8 mouse cellular contexts compared by ENCODE assay signal in genomic region chr6:148946409-148946742, GRCm38 (mm10). TPM values are rescaled to one million over a fixed set of nuclear protein-coding genes. Genes with fewer than 3 reads are reported as not detected.
A peak's percentile ranks its signal among the peaks of the same experiment; 100 is the strongest.
DNase-seq lines count a peak whose midpoint lies in the region; ATAC-seq lines count a peak whose summit lies in the region.

Gene Sinhcaf (minus strand): TSS chr6:148946467.

- H3K4me2 ChIP-seq in hindbrain, embryonic 11.5 days (replicated peaks; ENCODE audit: low read depth, low read length): peak within 1 kb of the TSS; percentile 64

- WGBS in hindbrain, embryonic 11.5 days: under 1% methylated on average over 37 of the region's 47 CpGs

- H3K27ac ChIP-seq in hindbrain, embryonic 11.5 days (ENCODE audit: low read depth, low read length): peak within 1 kb of the TSS; percentile 91

- no peaks in the 10 kb centered on the region for H3K36me3 ChIP-seq in hindbrain, embryonic 11.5 days (ENCODE audit: control insufficient read depth, insufficient read depth, low read length)

- peak within 1 kb of the TSS; percentile 85 for H3K4me3 ChIP-seq in hindbrain, embryonic 11.5 days (ENCODE audit: low read depth, low read length)

- H3K4me1 ChIP-seq in hindbrain, embryonic 11.5 days (replicated peaks; ENCODE audit: control insufficient read depth, insufficient read depth, low read length): peaks cover 3% of the 10 kb centered on the region; the same call in 1 of the 2 replicates

- H3K27me3 ChIP-seq in hindbrain, embryonic 11.5 days (ENCODE audit: control insufficient read depth, insufficient read depth, low read length): no peaks in the 10 kb centered on the region

- DNase-seq in Muller cell, postnatal 12 days (ENCODE audit: inconsistent ontology term): peak; percentile 100
- peak; percentile 97 for DNase-seq in cerebellum, adult 9-11 months
- DNase-seq in frontal cortex, adult 2 months (ENCODE audit: extremely low spot score in 1 of 2, low spot score in 1 of 2): peak; percentile 91 to 97
- DNase-seq in hindbrain, embryonic 11.5 days (ENCODE audit: low spot score): peak; percentile 100
- peak; percentile 88 to 93 for DNase-seq in layer of hippocampus, postnatal 10 days (ENCODE audit: low spot score in 2 of 2)
- DNase-seq in lung, postnatal 10 days: peak; percentile 99
- peak; percentile 99 for DNase-seq in ovary, postnatal 36 days (ENCODE audit: low spot score)
- DNase-seq in thymus, postnatal 25 days: peak; percentile 99

- peak; percentile 87 for ATAC-seq in hindbrain, embryonic 11.5 days (ENCODE audit: low FRiP score)

- peak within 1 kb of the TSS; percentile 99 for H3K9ac ChIP-seq in hindbrain, embryonic 11.5 days (ENCODE audit: low read depth, low read length)

- no peaks in the 10 kb centered on the region for H3K9me3 ChIP-seq in hindbrain, embryonic 11.5 days (ENCODE audit: control insufficient read depth, low read length)

RNA-seq across cellular contexts. Expression of gene Sinhcaf, which starts in this region (rescaled TPM):
- 2.3 and 2.7 TPM in 2 replicates for polyA plus RNA-seq in frontal cortex, adult 2 months (2012; rRNA removed)
- polyA plus RNA-seq in hindbrain, embryonic 11.5 days (2014; fragmentation: Nextera tagmentation; extraction: Ambion mirVana): 246 and 283 TPM in 2 replicates
- 10 to 100 TPM in 1 of 2 experiments, 1 to 10 TPM in 1; 9.3 to 10.5 TPM for total RNA-seq in layer of hippocampus, postnatal 10 days (2021)

Comparison
In these comparisons a context has a peak if more than half of its experiments do, and no peak if none do; other contexts are left out.
1. Peak in every context shown above with its lines: DNase-seq, ATAC-seq, H3K4me3 ChIP-seq and H3K27ac ChIP-seq.
2. RNA of gene Sinhcaf (polyA plus RNA-seq): 246 to 283 TPM in hindbrain, embryonic 11.5 days; 2.3 to 2.7 TPM in frontal cortex, adult 2 months; every median in the first group is over 10 times any median in the second.